Mouse (Mus musculus) spleen, adult 12 weeks (tissue): ENCODE results near the gene Tacr2.
A peak's percentile ranks its signal among the peaks of the same experiment; 100 is the strongest.

Experiments
- DNase-seq: peaks from one replicate; pipeline ENCODE4 v3.0.0; 2022; ENCODE audit warnings: low spot score

Tacr2 gene

DNA sequence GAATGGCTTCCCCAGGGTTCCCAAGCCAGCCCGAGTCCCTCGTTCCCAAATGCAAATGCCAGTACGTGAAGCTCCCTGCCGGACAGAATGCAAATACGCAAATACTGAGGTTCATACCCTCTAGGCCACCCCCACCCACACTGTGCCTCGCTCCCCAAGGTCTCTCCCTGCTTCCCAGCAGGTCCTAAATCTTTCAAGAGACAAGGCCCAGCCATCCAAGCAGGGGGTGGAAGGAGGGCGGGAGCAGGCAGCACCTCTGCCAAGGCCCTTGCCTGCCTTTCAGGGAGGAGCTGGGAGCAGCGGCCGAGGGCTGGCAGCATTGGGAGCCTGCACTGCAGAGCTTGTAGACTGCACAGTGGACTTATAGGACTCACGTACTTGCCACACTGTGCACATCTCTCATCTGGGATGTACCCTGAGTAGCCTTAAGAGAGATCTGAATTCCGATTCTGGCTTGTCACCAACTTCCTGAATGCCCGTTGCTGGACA, at the start of gene Tacr2:
TSS of gene Tacr2 (plus strand) at position 439 of the 489 bp plus-strand sequence.
- no peak for DNase-seq

DNA sequence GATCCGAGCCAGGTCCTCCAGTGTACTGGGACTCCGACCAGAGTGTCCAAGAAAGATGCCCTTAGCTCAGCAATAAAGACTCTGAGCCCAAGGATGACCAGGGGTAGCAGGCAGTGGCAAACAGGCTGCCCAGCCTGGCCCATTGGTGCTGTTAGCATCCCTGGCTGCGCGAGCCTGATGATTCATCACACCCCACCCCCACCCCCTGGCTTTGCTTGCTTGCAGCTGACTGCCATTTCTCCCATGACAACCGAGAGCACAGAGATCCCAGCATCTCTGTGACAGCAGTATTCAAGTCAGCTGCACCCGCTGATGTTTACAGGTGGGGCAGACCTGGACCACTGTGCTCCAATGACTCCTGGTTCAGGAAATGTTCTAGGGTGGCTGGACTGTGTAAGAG, 49.7 kb upstream of the Tacr2 start:
- no peak for DNase-seq

DNA sequence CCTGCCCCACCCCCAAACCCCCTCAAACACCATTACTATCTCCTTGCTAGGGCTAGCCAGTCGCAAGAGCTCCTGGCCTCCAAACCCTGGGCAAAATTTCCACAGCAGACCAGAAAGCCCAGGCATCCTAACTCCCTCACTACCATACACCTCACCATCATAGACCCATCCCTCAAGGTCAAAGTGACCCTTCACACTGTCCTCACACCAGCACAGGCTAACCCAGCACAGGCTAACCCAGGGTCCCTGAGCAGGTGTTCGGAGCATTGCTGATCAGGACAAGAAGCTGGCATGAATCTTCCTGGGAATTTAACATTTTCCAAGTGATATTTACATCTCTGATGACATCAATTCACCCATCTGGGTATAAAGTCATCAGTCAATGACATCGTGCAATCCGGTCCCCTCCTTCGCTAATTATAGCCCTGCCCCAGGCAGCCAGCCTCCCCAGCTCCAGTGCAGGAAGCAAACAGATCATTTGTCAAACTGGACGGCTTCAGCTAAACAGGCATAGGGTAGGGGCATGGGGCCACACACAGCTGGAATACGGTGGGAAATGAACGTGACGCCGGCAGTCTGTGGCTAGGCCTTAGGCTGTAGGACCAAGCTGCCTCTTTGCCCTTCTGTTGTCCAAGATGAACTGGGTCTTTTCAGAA, 43.9 kb upstream of the Tacr2 start:
- DNase-seq: no peak

DNA sequence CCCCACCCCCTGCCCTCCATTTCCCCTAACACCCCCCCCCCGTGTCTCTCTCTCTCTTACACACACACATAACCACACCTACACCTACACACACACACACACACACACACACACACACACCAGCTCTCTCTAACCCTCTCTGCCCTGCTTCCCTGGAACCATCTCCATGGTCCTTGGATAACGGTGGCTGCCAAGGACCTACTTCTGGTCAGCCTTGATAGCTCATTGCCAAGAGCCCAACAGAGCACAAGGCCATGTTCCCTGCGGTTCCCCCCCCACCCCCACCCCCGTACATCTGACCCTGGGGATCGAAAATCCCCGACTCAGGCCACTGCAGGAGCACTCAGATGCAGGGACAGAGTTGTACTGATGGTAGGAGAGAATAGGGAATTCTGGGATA, 40.9 kb upstream of the Tacr2 start:
- no peak for DNase-seq

DNA sequence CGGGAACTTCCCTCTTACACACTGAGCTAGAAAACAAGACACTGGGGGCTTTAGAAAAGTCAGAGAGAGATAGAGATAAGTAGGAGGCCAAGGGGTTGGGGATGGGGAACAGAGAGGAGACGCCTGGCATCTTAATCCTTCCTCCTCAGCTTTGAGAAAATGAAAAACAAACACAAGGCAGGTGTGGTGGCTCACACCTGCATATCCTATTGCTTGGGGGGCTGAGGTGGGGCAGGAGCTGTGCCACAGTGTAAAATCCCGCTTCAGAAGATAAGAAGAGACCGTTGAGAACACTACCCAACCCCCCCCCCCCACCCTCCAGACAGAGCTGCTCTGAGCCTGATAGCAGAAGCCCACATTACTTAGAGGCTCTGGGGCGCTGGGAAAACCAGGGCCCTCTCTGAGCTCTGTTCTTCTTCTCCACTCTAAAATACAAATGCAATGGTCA, 37.0 kb upstream of the Tacr2 start:
- DNase-seq: no peak

DNA sequence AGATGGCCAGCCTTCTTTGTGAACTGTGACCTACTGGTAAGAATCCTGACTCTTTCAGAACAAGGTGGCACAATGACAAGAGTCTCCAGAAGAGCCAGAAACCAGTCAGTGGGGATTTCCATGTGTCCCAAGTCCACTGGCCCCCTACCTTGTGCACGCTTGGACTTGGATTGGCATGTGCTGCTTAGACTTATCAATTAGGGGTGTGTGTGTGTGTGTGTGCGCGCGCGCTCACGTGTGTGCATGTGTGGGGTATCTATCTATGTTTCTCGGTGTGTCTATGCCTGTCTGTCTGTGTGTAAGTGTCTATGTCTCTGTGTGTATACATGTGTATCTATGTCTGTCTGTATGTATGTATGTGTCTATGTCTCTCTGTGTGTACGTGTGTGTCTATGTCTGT, 36.6 kb upstream of the Tacr2 start:
- no peak for DNase-seq

DNA sequence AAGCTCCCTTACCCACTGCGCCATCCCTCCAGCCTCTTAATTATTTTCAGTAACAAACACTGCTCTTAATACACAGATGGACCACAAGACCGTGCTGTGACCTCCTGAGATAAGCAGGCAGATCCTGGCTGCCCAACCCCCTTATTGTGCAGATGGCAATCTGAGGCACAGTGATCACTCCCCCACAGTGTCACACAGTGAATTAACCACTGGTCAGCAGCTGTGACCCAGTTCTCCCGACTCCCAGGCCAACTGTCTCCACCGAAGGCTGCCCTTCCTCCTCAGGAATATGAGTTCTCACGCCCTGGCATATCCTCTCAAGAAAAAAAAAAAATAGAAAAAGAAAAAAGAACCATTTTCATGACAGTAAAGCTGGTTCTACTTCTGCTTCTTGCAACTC, 35.6 kb upstream of the Tacr2 start:
- no peak for DNase-seq

DNA sequence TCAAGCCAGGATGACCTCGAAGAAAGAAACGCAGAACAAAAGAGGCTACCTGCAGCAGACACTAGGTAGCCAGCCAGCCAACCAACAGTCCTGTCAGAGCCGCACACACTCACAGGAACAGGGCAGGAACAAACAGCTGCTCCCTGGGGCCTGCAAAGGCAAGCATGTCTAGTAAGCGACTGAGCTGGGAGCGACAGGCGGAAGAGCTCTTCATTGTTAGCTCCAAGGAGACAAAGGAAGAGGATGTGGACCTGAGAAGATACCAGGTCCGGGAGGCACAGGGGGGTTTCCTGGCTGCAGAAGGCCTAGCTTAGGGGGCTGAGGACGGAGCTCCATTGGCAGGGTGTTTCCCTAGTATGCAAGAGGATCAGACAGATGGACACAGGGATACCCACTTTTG, 35.0 kb upstream of the Tacr2 start:
- DNase-seq: no peak

DNA sequence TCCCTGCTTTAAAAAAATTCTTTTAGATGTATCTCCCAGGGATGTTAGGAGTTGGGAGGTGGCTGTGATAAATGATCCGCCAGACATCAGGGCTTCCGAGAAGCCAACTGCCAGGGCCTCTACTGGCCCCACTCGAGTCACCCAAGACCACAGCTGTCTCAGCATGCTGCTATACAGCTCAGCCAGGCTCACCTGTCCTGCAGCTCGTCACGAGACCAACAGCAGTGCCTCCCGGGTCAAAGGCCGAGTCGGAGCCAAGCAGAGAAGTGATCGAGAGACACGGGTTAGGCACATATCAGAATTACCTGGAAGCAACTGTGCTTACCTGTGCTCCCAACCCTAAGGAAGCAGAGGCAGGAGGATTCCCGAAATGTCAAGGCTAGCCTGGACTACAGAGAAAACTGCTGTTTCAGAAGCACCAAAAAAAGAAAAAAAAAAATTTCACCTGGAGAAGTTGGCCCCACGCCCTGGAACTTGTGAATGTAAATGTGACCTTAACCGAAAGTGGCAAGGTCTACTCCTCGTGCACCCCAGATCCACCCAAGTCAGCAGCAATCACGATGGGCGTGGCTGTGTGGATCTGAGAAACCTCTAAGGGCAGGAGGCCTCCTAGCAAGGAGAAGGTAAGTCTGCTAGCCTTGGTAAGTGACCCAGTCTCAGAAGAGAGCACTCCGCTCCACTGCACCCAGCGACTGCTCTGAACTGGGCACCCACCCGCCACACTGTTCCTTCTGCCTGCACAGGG, 34.0 kb upstream of the Tacr2 start:
- DNase-seq: no peak

DNA sequence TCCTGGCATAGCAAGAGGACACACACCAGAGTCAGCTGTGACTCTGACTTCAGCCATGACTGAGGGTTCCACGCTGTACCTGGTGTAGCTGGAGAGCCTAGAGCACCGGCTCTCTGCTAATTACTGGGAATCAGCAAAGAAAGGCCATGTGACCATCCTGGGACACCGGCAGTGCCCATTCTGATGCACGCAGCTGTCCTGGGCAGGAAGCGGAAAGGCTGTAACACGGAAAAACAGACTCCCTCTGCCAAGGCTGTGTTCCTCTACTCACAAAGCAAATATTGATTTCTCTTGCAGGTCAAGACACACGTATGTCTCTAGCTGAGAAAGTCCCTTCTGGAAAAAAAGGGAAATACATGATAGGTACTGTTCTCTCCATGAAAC, 33.5 kb upstream of the Tacr2 start:
- DNase-seq: no peak

DNA sequence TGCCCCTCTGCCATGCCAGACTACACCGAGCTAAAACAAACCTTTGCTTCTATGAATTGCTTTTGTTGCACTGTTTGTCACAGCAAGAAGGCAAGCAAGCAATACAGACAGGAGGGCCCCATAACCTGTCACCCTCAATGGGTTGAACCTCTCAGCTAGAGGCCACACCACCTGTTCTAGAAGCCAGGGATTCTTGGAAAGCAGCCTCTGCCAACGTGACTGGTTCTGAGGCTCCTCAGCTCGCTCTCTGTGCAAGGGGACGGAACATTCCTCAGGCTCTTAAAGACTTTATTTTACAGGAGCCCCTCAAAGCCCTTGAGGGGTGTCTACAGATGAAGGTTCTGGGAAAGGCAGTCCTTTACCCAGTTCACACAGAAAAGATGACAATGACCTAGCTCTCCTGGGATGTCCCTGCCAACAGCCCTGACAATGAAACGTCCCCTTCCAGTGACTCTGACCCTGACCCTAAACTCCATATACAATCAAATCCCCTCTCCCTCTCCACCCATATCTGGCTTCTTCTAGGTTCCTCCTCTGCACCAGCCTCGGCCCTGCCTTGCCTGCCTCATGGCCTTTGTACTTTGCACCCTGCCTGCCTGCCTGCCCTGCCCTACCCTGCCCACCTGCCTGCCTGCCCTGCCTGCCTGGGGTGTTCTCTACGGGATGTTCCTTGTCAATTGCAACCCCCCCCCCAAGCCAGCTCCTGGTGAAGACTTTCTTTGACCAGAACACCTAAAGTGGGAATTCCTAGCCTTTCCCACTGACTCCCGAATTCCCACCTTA, 31.3 kb upstream of the Tacr2 start:
- no peak for DNase-seq

DNA sequence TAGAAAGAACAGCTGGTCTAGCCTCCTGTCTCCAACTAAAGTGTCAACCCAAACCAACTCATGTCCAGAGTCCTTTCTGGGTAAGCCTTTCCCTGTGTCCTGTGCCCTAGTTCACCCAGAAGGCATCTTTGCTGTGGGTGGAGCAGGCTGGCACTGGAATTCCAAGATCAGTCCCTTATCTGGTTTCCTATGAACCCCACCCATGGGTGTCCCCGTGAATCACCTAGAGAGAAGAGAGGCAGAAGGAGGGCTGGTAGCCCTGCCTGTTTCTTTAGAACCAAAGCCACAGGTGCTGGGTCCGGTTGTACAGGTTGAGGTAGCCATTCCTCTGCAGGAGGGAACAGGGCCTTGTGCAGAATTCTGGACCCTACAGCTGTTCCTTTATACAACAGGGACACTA, 30.6 kb upstream of the Tacr2 start:
- DNase-seq: no peak

DNA sequence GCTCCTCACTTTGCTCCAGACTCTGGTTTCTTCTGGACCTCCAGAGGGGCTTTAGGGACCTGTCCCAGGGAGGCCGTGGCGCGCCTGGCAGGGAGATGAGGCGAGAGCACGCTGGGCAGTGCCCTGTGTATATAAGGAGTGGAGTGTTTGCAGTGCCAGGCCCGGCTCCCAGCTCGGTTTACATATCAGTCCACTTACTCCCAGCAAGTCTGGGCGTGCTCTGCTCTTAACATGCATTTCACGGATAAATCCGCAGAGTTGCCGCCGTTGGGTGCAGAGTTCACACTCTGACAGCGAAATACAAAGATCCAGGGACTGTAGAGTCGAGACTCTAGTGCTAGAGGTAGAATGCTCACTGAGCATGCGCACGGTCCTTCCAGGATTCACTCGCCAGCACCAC, 29.5 kb upstream of the Tacr2 start:
- DNase-seq: no peak

DNA sequence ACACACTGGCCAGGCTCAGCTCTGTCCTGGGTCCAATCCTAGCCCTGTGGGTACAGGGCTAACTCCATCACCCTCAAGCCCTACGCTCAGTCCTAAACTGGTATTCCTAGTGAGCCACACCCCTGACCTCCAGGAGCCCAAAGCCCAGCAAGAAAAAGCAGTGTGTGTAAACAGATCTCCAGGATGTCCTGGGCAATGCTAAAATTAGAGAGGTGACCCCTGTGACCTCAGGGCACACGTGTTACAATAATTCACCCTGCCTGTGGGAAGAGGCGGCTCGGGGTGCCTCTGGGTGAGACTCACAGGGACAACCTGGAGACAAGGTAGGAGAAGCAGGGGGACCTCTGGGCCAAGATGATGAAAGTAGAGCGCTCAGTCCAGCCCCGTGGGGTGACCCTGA, 28.0 kb upstream of the Tacr2 start:
- DNase-seq: no peak

DNA sequence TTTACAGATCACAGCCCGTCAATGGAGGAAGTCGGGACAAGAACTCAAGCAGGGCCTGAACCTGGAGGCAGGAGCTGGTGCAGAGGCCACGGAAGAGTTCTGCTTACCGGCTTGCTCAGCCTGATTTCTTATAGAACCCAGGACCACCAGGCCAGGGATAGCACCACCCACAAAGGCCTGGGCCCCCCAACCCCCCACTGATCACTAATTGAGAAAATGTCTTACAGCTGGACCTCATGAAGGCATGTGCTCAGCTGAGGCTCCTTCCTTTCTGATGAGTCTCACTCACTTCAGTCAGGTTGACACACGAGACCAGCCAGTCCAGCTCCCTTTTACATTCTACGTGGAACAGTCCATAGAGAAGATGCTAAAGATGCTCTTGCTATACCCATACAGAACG, 26.4 kb upstream of the Tacr2 start:
- DNase-seq: no peak

DNA sequence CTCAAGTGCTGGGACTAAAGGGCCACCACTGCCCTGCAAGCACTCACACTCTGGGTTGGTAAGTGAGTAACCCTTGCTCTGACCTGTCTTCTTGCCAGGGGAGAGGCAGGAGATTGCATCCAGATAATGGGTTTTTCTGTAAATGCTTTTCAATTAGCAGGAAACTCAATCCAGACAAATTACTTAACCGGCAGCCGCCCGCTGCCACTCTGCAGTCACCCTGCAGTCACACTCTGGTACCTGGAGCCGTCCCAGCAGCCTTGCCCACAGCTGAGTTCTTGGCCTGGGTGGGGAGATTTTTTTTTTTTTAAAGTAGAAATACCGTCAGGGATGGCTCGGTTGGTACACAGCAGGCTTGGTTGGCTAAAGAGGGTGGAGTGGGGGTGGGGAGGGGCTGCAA, 24.1 kb upstream of the Tacr2 start:
- DNase-seq: no peak

DNA sequence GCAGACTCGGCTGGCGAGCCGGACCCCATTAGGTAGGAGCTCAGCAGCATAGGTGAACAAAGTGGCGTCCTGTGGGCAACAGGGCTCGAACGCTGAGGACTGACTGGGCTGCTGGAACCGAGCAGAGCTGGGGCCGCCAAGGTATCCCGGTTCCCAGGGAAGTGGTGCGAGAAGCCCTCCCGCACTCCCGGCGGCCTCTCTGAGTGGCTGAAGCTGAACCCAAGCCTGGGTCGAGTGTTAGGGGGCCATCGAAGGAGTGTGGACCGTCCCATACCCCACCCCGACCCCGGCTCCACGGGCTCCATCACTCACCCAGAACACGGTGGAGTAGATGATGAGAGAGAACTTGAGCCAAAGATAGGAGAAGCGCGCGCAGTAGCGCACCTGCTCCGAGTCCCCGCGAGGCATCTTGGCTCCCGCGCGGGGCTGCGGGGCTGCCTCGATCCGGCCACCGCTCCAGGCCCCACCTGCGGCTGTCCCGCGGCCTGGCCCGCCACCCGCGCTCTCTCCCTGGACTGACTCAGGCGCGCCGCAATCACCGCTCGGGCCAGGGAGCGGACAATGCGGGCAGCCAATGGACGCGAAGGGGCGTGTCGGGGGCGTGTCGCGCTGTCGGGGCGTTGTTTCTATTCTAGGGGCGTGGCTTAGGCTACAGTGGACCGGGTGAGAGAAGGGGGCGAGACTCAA, 21.4 kb upstream of the Tacr2 start, which contains the start of gene Tspan15:
TSS of gene Tspan15 (minus strand) at position 544 of the 687 bp plus-strand sequence.
- peak; percentile 83 for DNase-seq

DNA sequence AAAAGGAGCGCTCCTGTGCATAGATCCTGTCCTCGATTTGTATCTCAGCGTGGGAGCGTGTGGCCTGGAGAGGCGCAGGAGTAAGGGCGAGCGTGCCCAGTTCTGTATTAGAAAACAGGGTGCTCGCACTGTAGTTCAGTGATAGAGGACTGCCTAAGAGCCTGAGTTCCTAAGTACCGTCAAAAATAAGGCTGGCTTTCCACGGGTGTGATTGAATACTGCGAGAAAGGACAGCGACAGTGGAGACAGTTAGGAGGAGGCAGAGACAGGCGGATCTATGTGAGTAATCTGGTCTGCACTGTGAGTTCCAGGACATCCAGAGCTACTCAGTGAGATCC, 20.9 kb upstream of the Tacr2 start:
- no peak for DNase-seq

DNA sequence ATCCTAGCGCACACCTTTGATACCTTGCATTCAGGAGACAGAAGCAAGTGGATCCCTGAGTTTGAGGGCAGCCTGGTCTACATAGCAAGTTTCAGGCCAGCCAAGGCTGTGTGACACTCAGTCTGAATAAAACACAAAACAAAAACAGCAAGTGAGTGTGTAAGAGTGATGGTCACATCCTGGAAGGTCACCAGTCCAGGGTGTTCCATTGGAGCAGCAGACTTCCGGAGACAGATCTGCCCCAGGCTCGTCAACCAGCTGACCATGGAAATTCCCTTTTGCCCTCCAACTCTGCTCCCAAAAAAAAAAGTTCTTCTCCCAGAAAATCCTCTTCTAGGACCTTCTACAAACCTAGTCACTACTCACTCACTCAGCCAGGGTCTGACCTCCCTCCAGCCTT, 20.4 kb upstream of the Tacr2 start:
- DNase-seq: no peak

DNA sequence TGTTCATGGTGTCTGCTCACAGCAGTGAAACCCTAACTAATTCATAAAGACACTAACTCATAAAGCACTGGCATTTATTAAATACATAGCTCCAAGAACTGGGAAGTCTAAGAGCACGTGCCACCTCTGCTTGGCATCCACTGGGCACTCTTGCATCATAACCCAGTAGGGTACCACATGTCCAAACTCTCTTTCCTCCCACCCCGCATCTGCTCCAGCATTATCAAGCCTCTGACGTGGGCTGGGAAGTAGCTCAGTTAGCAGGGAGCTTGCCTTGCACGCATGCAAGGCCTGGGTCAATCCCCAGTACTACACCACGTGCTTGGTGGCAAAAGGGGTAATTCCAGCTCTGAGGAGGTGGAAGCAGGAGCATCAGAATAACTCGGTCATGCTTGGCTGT, 16.1 kb upstream of the Tacr2 start:
- no peak for DNase-seq

DNA sequence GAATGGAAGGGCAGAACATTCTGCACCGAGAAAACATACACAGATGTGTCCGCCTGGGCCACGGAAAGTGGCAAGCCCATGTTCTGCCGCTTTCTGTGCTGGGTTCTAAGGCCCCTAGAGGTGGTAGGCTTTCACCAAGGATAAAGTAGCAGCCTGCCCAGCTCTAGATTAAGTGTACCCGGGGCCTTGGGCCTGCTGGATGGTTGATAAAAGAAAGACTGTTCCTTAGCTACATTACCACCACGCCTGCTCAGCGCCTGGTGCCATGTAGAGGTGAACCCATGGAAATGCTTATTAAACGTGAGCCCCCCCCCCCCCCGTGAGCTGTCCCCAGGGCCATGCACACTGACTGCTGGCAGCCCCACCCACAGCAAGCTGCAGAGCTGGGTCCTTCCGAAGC, 15.0 kb upstream of the Tacr2 start:
- no peak for DNase-seq

DNA sequence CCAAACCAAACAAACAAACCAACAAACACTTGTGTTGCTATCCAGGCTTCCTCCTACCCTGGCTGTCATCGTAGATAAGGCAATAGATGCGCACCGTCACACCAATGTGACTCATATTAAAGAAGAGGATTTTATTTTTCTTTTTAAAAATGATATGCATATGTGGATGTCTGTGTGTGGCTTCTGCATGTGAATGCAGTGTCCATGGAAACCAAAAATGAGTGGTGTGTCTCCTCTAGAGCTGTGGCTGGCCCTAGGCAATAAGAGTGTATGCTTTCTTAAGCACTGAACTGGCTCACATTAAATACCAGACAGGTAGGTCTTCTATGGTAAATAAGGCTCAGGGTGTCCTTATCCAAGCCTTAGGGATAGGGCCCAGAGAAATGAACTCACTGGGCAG, 13.6 kb upstream of the Tacr2 start:
- DNase-seq: no peak

DNA sequence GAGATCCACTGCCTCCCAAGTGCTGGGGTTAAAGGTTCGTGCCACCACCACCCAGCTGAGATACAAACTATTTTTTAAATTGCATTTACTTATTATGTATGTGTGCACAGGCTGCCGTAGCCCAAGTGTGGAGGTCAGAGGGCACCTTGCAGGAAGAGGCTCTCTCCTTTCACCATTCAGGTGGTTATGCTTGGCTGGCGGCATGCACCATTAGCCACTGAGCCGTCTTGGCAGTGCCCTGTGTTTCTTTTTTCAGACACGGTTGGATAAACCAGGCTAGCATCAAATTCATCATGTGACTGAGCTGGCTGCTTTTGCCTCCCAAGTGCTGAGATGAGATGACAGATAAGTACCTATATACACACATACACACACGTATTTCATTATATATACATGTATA, 13.0 kb upstream of the Tacr2 start:
- no peak for DNase-seq
